Mouse (Mus musculus) midbrain, postnatal 0 days (tissue): ENCODE measurements around the gene Rab9. TPM values are rescaled to one million over a fixed set of nuclear protein-coding genes. Genes with fewer than 3 reads are reported as not detected.
A peak's percentile ranks its signal among the peaks of the same experiment; 100 is the strongest.

Experiments
- ATAC-seq: fragments of 200-750 bp; cut with Nextera tagmentation; 2 replicates; pipeline ENCODE4 v1.8.0; 2017; ENCODE audit warnings: moderate number of reproducible peaks, mild to moderate bottlenecking, moderate TSS enrichment, moderate library complexity; ENCODE audit not compliant: low FRiP score
- DNase-seq: peaks from one replicate; pipeline ENCODE4 v3.0.0-alpha.2; 2015; ENCODE audit warnings: low spot score
- H3K27ac ChIP-seq: fragments of 300-500 bp; sonication (generic); 2 replicates; pipeline ENCODE4 v1.5.1; 2014; ENCODE audit warnings: low read depth, mild to moderate bottlenecking, low read length, mixed read lengths
- H3K27me3 ChIP-seq: fragments of 300-500 bp; sonication (generic); 2 replicates; pipeline ENCODE4 v1.6.1; 2014; ENCODE audit warnings: low read length, control low read depth, mixed read lengths; ENCODE audit not compliant: insufficient read depth
- H3K36me3 ChIP-seq: fragments of 300-500 bp; sonication (generic); 2 replicates; pipeline ENCODE4 v1.6.1; 2014; ENCODE audit warnings: low read length, control low read depth, mixed read lengths; ENCODE audit not compliant: insufficient read depth
- H3K4me1 ChIP-seq: fragments of 300-500 bp; sonication (generic); 2 replicates; pipeline ENCODE4 v1.6.1; 2014; ENCODE audit warnings: mild to moderate bottlenecking, control low read depth, antibody characterized with exemption, low read length, mixed read lengths; ENCODE audit not compliant: insufficient read depth
- H3K4me2 ChIP-seq: fragments of 300-500 bp; sonication (generic); 2 replicates; pipeline ENCODE4 v1.6.1; 2014; ENCODE audit warnings: low read depth, mild to moderate bottlenecking, low read length, mixed read lengths; ENCODE audit not compliant: poor library complexity, severe bottlenecking
- H3K4me3 ChIP-seq: fragments of 300-500 bp; sonication (generic); 2 replicates; pipeline ENCODE4 v1.5.1; 2014; ENCODE audit warnings: low read depth, mild to moderate bottlenecking, low read length, moderate library complexity
- H3K9ac ChIP-seq: fragments of 300-500 bp; sonication (generic); replicated peaks from 2 replicates; pipeline ENCODE4 v1.6.1; 2014; ENCODE audit warnings: mild to moderate bottlenecking, low read length, moderate library complexity, mixed read lengths; ENCODE audit not compliant: poor library complexity, severe bottlenecking
- H3K9me3 ChIP-seq: fragments of 300-500 bp; sonication (generic); 2 replicates; pipeline ENCODE4 v1.6.1; 2016; ENCODE audit warnings: low read length, control low read depth
- CTCF ChIP-seq: IDR thresholded peaks from 2 replicates; pipeline ENCODE4 v1.5.1; 2016; ENCODE audit warnings: antibody characterized with exemption, mild to moderate bottlenecking
- WGBS: fragments of 180-500 bp; shearing (Covaris S2); extraction: QIAGEN DNeasy Blood & Tissue Kit; methylation state at CpG from one replicate; pipeline ENCODE4 v1.1.7; 2014; 5-methylcytosine and 5-hydroxymethylcytosine counted together
- polyA plus RNA-seq: library from polyadenylated mRNA; unstranded; fragments of >200 nt; fragmentation: Nextera tagmentation; extraction: Ambion mirVana; gene quantifications from 2 replicates; pipeline ENCODE4 v1.2.1, GENCODE M21; 2015
- total RNA-seq: library from RNA; depleted of rRNA; stranded (reverse); fragments of >200 nt; gene quantifications from 2 replicates; pipeline ENCODE4 v1.2.3, GENCODE M21; 2014

Gene Rab9
- total and polyA plus RNA-seq, 2 experiments from 2014 or later = 41.4 to 56.7 TPM

GRCm38 (mm10) chrX:166499496-166500190, 20.0 kb upstream of the Rab9 start:
- H3K27me3 ChIP-seq = no peaks in the 10 kb centered on the region
- H3K4me3 ChIP-seq = no peak overlapping the region
- 79% methylated on average over 1 of the region's 1 CpGs for WGBS
- no peak for ATAC-seq
- no peak for TF ChIP-seq CTCF
- H3K4me2 ChIP-seq = no peak overlapping the region
- H3K27ac ChIP-seq = no peak overlapping the region
- H3K36me3 ChIP-seq = no peaks in the 10 kb centered on the region
- H3K4me1 ChIP-seq = no peaks in the 10 kb centered on the region
- DNase-seq = no peak
- no peak overlapping the region for H3K9ac ChIP-seq
- H3K9me3 ChIP-seq = no peaks in the 10 kb centered on the region

- WGBS = 39% methylated on average over 4 of the region's 4 CpGs
- no peak overlapping the region for H3K4me2 ChIP-seq
- no peaks in the 10 kb centered on the region for H3K36me3 ChIP-seq
- H3K4me1 ChIP-seq = no peaks in the 10 kb centered on the region
- no peak overlapping the region for H3K27ac ChIP-seq
- no peak overlapping the region for H3K4me3 ChIP-seq
- no peak for ATAC-seq
- no peak overlapping the region for H3K9ac ChIP-seq
- H3K27me3 ChIP-seq = no peaks in the 10 kb centered on the region
- DNase-seq = peak; percentile 28
- H3K9me3 ChIP-seq = no peaks in the 10 kb centered on the region
- TF ChIP-seq CTCF = no peak
Observed at GRCm38 (mm10) chrX:166497771-166498170, 18.1 kb upstream of the Rab9 start.

GRCm38 (mm10) chrX:166495052-166495451, 15.4 kb upstream of the Rab9 start:
- H3K27me3 ChIP-seq = no peaks in the 10 kb centered on the region
- DNase-seq (no peak), ATAC-seq (no peak)
- WGBS = 93% methylated on average over 2 of the region's 2 CpGs
- no peaks in the 10 kb centered on the region for H3K36me3 ChIP-seq
- no peak overlapping the region for H3K9ac ChIP-seq
- no peak overlapping the region for H3K4me2 ChIP-seq
- H3K27ac ChIP-seq = no peak overlapping the region
- no peak overlapping the region for H3K4me3 ChIP-seq
- no peaks in the 10 kb centered on the region for H3K4me1 ChIP-seq
- no peak for TF ChIP-seq CTCF
- H3K9me3 ChIP-seq = no peaks in the 10 kb centered on the region

- no peak for TF ChIP-seq CTCF
- ATAC-seq = peak; percentile 53
- H3K27ac ChIP-seq = peak overlapping the region; percentile 76
- 20% methylated on average over 28 of the region's 28 CpGs for WGBS
- no peaks in the 10 kb centered on the region for H3K9me3 ChIP-seq
- peak overlapping the region; percentile 54 for H3K4me3 ChIP-seq
- no peaks in the 10 kb centered on the region for H3K36me3 ChIP-seq
- no peaks in the 10 kb centered on the region for H3K4me1 ChIP-seq
- H3K9ac ChIP-seq = peak overlapping the region; percentile 68
- H3K27me3 ChIP-seq = no peaks in the 10 kb centered on the region
- peak; percentile 0 for DNase-seq
- peak overlapping the region; percentile 57 for H3K4me2 ChIP-seq
Observed at GRCm38 (mm10) chrX:166478631-166479364, 869 bp downstream of the Rab9 start.

- Histone ChIP-seq H3K4me1 (no peaks in the 10 kb centered on the region), H3K27ac (no peak overlapping the region), H3K9ac (no peak overlapping the region), H3K4me2 (peak overlapping the region; percentile 57), H3K4me3 (no peak overlapping the region), H3K36me3 (no peaks in the 10 kb centered on the region), H3K27me3 (no peaks in the 10 kb centered on the region), H3K9me3 (no peaks in the 10 kb centered on the region)
- TF ChIP-seq CTCF = no peak
- 65% methylated on average over 6 of the region's 6 CpGs for WGBS
- ATAC-seq (no peak), DNase-seq (no peak)
Observed at GRCm38 (mm10) chrX:166477393-166477792, 2.3 kb downstream of the Rab9 start.

GRCm38 (mm10) chrX:166472612-166473011, 7.1 kb downstream of the Rab9 start:
- Histone ChIP-seq H3K9me3 (no peaks in the 10 kb centered on the region), H3K27me3 (no peaks in the 10 kb centered on the region), H3K27ac (no peak overlapping the region), H3K9ac (no peak overlapping the region), H3K4me3 (no peak overlapping the region), H3K4me2 (no peak overlapping the region), H3K36me3 (no peaks in the 10 kb centered on the region), H3K4me1 (no peaks in the 10 kb centered on the region)
- DNase-seq (no peak), ATAC-seq (no peak)
- WGBS = 88% methylated on average over 6 of the region's 6 CpGs
- no peak for TF ChIP-seq CTCF
